Mouse (Mus musculus) forelimb bud, embryonic 11.5 days (tissue): ENCODE data around the gene Mybl2.

Experiments used
- DNase-seq: peaks from one replicate; pipeline ENCODE4 v3.0.0-alpha.2; 2012; ENCODE audit warnings: low read depth, low spot score

The Mybl2 gene

DNA sequence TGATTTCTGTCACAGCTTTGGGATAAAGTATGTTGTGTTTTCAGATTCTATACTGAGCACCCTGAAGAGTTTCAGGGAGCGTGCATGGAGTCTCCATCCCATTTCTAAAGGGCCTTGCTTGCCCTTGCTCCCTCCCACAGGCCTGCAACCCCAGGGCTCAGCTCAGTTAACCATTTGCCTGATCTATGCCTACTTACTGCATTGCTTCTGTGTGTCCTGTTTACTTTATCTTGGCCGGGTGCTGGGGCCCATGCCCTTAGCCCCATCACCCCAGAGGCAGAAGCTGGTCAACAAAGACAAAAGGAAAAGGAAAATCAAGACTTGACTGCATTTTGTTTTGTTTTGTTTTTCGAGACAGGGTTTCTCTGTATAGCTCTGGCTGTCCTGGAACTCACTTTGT lies 17.1 kb downstream of the Mybl2 start:
- DNase-seq: no peak

DNA sequence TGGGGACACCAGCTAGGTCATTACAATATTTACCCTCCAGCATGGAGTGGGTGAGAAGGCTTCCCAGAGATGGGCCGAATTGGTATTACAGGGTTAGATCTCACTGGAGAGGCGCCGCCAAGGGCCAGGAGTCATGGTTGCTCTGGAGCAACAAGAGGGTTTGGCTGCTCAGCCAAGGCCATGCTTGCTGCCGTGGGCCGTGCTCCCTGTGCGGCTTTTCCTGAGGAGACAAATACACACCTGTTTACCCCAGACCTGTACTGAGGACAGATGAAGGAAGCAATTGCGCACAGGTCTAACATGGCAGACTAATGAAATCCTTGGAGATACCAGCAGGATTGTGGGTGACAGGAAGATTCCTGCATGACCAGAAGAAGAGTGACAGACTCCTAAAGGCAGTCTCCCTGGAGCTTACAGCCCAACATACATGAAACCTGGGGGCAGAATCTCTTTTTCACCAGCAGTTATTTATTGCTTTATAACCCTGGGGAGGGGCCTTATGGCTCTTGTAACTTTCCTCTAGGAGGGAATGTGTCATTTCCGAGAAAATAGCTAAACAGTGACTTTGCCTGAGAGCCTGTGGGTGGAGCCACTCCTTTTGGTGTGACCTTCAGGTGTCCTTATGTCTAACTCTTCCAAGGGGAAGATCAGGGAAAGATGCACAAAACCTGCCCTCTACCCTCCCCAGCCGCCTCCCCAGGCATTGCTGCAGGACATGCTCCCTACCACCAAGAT lies 18.7 kb downstream of the Mybl2 start:
- no peak for DNase-seq

GRCm38 (mm10) chr2:163074006-163074405 lies 19.5 kb downstream of the Mybl2 start:
- no peak for DNase-seq

GRCm38 (mm10) chr2:163074808-163075207 lies 20.3 kb downstream of the Mybl2 start:
- DNase-seq: no peak

DNA sequence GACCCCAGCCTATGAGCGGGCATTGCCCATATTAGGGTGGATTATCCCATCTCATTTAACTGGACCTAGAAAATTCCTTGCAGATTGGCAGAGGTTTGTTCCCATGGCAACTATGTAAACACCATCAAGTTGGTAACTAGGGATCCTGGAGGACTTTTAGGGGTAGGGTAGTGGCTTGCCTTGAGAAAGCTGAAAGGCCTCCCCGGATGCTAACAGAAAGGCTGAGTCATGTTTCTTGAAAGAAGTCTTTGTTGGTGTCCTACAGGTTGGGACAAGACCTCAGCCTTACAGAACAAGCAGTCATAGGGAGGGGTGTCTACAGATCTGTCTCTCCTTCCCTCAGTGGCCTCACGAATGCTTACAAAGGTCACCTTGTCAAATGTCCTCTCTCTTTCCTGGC lies 20.7 kb downstream of the Mybl2 start:
- no peak for DNase-seq

GRCm38 (mm10) chr2:163079041-163079440 lies 24.6 kb downstream of the Mybl2 start:
- DNase-seq: no peak

GRCm38 (mm10) chr2:163082591-163082990 lies 28.1 kb downstream of the Mybl2 start:
- DNase-seq: no peak

GRCm38 (mm10) chr2:163084519-163084918 lies 30.0 kb downstream of the Mybl2 start:
- no peak for DNase-seq

GRCm38 (mm10) chr2:163085047-163085446 lies 30.6 kb downstream of the Mybl2 start:
- DNase-seq: no peak

DNA sequence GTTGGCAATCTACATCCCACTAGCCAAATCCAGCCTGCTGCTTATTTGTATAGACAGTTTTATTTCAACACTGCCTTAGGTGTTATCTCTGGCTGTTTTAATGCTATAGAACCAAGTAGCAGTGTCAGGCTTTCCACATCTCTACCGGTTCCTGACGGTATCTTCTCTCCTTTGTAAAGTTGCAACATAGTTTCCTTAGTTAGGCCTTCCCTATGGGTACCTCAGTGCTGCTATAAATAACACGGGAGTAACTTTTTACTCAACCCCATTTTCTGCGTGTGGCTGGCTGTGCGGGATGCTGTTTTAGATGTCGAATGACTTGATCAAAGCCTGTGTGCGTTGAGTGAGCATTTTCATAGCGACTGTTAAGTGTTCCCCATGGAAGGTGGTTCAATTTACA lies 32.1 kb downstream of the Mybl2 start:
- no peak for DNase-seq

GRCm38 (mm10) chr2:163087728-163088127 lies 33.2 kb downstream of the Mybl2 start, which contains the start of gene Gtsf1l:
Gene Gtsf1l, minus strand, starts transcription at chr2:163087855.
- no peak for DNase-seq

- no peak for DNase-seq
Observed at GRCm38 (mm10) chr2:163089475-163090123, 35.1 kb downstream of the Mybl2 start.

DNA sequence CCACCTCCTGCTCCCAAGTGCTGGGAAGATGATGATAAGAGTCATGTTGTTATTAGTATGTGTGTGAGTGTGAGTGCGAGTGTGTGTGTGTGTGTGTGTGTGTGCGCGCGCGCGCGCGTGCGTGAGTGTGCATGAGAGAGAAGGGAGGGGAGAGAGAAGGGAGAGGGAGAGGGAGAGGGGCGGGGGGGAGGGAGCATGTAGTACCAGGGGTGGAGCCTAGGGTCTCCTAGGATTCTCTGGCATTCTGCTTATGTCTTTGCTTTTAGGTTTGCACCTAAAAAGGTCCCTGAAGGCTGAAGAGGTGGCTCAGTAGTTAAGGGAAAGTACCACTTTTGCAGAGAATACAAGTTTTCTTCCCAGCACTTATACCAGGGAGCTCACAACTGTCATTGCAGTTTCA lies 40.4 kb downstream of the Mybl2 start:
- DNase-seq: no peak

- DNase-seq: no peak
Observed at GRCm38 (mm10) chr2:163095784-163096183, 41.3 kb downstream of the Mybl2 start.

- no peak for DNase-seq
Observed at GRCm38 (mm10) chr2:163099919-163100318, 45.4 kb downstream of the Mybl2 start.

- no peak for DNase-seq
Observed at GRCm38 (mm10) chr2:163100551-163100950, 46.1 kb downstream of the Mybl2 start.

DNA sequence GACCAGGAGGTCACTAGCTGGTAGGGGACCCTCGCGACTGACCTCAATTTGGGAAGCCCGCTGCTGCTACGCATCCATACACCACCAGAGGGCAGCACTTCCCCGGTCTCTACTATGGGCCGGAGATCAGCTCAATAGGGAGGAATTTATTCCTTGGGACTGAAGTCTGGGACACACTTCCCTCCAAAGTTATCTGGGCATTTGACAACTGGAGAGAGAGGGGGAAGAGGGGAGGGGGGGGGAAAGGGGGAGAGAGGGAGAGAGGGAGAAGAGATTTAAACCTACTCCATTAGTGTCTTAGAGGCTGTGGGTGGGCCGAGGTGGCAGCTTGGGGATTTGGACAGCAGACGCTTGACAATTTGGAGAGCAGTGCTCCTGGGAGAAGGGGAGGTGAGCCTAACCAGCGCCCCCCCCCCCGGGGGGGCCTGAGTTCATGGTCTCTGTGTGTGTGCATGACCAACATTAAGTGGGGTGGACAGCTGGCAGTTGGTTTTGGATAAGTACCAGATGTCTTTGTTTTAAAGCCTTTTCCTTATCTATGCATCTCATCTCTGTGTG lies 47.2 kb downstream of the Mybl2 start:
- peak; percentile 69 for DNase-seq

- no peak for DNase-seq
Observed at GRCm38 (mm10) chr2:163102216-163102615, 47.7 kb downstream of the Mybl2 start.

GRCm38 (mm10) chr2:163102900-163103653 lies 48.6 kb downstream of the Mybl2 start:
- no peak for DNase-seq

GRCm38 (mm10) chr2:163104086-163104770 lies 49.7 kb downstream of the Mybl2 start:
- no peak for DNase-seq

DNA sequence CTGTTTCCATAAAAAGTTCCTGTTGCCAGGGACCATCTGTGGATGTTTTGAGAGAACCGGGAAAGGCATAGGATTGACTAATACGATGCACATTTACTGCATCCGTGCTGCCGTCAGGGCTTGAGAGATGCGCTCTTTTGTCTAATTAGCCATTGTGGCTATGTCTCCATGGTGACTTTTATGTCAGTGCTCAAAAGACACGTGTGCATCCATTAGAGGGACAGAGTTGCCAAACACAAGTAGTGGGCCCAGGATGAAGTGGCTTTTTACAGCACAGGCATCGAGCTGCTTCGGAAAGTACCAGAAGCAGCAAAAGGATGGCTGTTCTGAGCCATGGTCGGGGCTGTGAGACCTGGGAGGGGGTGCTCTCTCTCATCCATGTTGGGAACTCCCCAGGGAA lies 53.9 kb downstream of the Mybl2 start:
- no peak for DNase-seq

- DNase-seq: no peak
Observed at GRCm38 (mm10) chr2:163110706-163111105, 56.2 kb downstream of the Mybl2 start.
